Mouse (Mus musculus): ENCODE measurements at regions not wholly inside any gene's neighbourhood (a gene's known extent, or its start where the extent isn't known, plus 50 kb on each side); places are given as distances from the start of the nearest gene placed in this dataset.
"Not testable (repeated sequence)": the region's sequence is repeated elsewhere in the genome, so short reads cannot be mapped to it uniquely, and the experiment has no call there.

- in situ Hi-C loops (cut with MboI, MseI): not testable (repeated sequence)
These were observed 325.0 kb downstream of the Phf3 start for GRCm38 (mm10) chr1:30548761-30549160.

GRCm38 (mm10) chr1:30540088-30540698 is 333.5 kb downstream of the Phf3 start:
- in situ Hi-C loops (cut with MboI, MseI): no loop called here

GRCm38 (mm10) chr1:30536989-30537975 is 336.4 kb downstream of the Phf3 start:
- in situ Hi-C loops (cut with MboI, MseI): no loop called here

- in situ Hi-C loops (cut with MboI, MseI): no loop called here
These were observed 356.4 kb downstream of the Phf3 start for GRCm38 (mm10) chr1:30517348-30517747.

- in situ Hi-C loops (cut with MboI, MseI): no loop called here
These were observed 357.9 kb downstream of the Phf3 start for GRCm38 (mm10) chr1:30515846-30516245.

GRCm38 (mm10) chr1:30503224-30503623 is 370.5 kb downstream of the Phf3 start:
- in situ Hi-C loops (cut with MboI, MseI): no loop called here

- in situ Hi-C loops (cut with MboI, MseI): no loop called here
These were observed 413.3 kb downstream of the Phf3 start for GRCm38 (mm10) chr1:30460295-30460958.

GRCm38 (mm10) chr1:30437964-30438363 is 435.8 kb downstream of the Phf3 start:
- in situ Hi-C loops (cut with MboI, MseI): no loop called here

- in situ Hi-C loops (cut with MboI, MseI): no loop called here
These were observed 457.1 kb downstream of the Phf3 start for GRCm38 (mm10) chr1:30416582-30416981.

GRCm38 (mm10) chr1:30414881-30415439 is 458.8 kb downstream of the Phf3 start:
- in situ Hi-C loops (cut with MboI, MseI): no loop called here

Data from T-helper 2 cell (primary cell).